8 mouse cellular contexts compared by ENCODE assay signal in genomic region chrX:94366670-94367241, GRCm38 (mm10). TPM values are rescaled to one million over a fixed set of nuclear protein-coding genes. Genes with fewer than 3 reads are reported as not detected.
A peak's percentile ranks its signal among the peaks of the same experiment; 100 is the strongest.
DNase-seq lines count a peak whose midpoint lies in the region; ATAC-seq and TF ChIP-seq lines count a peak whose summit lies in the region.

Gene Fam90a1b (minus strand): TSS chrX:94366777.
Gene Apoo (plus strand): TSS chrX:94367117.

- TF ChIP-seq CTCF in liver, embryonic 14.5 days (IDR thresholded peaks at IDR 0.05; ENCODE audit: low read depth), result peak; percentile 88
- TF ChIP-seq CTCF in stomach, postnatal 0 days (IDR thresholded peaks at IDR 0.05; ENCODE audit: low read depth), result peak; percentile 79

- peak; percentile 99 for ATAC-seq in heart, embryonic 15.5 days (replicated peaks; ENCODE audit: insufficient number of reproducible peaks, insufficient read depth, low FRiP score, low read depth)
- ATAC-seq in liver, embryonic 14.5 days (ENCODE audit: insufficient read depth), result peak; percentile 99
- ATAC-seq in neural tube, embryonic 11.5 days (ENCODE audit: insufficient read depth, low FRiP score, low TSS enrichment), result peak; percentile 96
- peak; percentile 100 for ATAC-seq in stomach, postnatal 0 days (ENCODE audit: low FRiP score, low TSS enrichment)

- WGBS in forebrain, embryonic 10.5 days, result 15% methylated on average over 46 of the region's 46 CpGs
- WGBS in heart, embryonic 15.5 days, result 9% methylated on average over 46 of the region's 46 CpGs
- 7% methylated on average over 46 of the region's 46 CpGs for WGBS in liver, embryonic 14.5 days (ENCODE audit: insufficient replicate concordance)
- WGBS in neural tube, embryonic 11.5 days, result 18% methylated on average over 35 of the region's 46 CpGs
- WGBS in stomach, postnatal 0 days, result 9% methylated on average over 42 of the region's 46 CpGs

- DNase-seq in CD8-positive naive resting alpha-beta T cell, adult 2 months (ENCODE audit: low read depth in 2 of 2, low spot score in 2 of 2), result peak; percentile 94 to 96
- DNase-seq in c-Kit-positive CD71-negative TER-119-negative erythroid progenitor cells, embryonic 14.5 days (ENCODE audit: low read depth), result peak; percentile 82
- peak; percentile 94 for DNase-seq in forebrain, embryonic 10.5 days (ENCODE audit: extremely low spot score, low spot score)
- DNase-seq in kidney, postnatal 25 days, result peak; percentile 97 to 98
- peak; percentile 91 to 92 (median 91) for DNase-seq in liver, embryonic 14.5 days (ENCODE audit: low read depth in 3 of 3, low spot score in 3 of 3)
- peak; percentile 93 for DNase-seq in neural tube, embryonic 11.5 days (ENCODE audit: low spot score)
- peak; percentile 96 for DNase-seq in stomach, postnatal 0 days (ENCODE audit: low spot score)

- no peaks in the 10 kb centered on the region for H3K9me3 ChIP-seq in forebrain, embryonic 10.5 days
- H3K9me3 ChIP-seq in heart, embryonic 15.5 days (replicated peaks), result no peaks in the 10 kb centered on the region
- H3K9me3 ChIP-seq in liver, embryonic 14.5 days (ENCODE audit: control insufficient read depth, low read length), result no peaks in the 10 kb centered on the region
- no peaks in the 10 kb centered on the region for H3K9me3 ChIP-seq in neural tube, embryonic 11.5 days (ENCODE audit: control insufficient read depth, low read length)
- no peaks in the 10 kb centered on the region for H3K9me3 ChIP-seq in stomach, postnatal 0 days (ENCODE audit: control insufficient read depth, low read length)

- H3K27me3 ChIP-seq in forebrain, embryonic 10.5 days (ENCODE audit: poor library complexity, severe bottlenecking), result peaks cover 96% of the 10 kb centered on the region
- peaks cover 57% of the 10 kb centered on the region for H3K27me3 ChIP-seq in heart, embryonic 15.5 days
- peaks cover 35% of the 10 kb centered on the region for H3K27me3 ChIP-seq in liver, embryonic 14.5 days (ENCODE audit: control insufficient read depth, insufficient read depth, low read length)
- peaks cover 28% of the 10 kb centered on the region for H3K27me3 ChIP-seq in neural tube, embryonic 11.5 days (ENCODE audit: control insufficient read depth, insufficient read depth, low read length)
- no peaks in the 10 kb centered on the region for H3K27me3 ChIP-seq in stomach, postnatal 0 days (ENCODE audit: control insufficient read depth, insufficient read depth, low read length)

- H3K36me3 ChIP-seq in forebrain, embryonic 10.5 days (replicated peaks), result no peaks in the 10 kb centered on the region
- H3K36me3 ChIP-seq in heart, embryonic 15.5 days, result no peaks in the 10 kb centered on the region
- no peaks in the 10 kb centered on the region for H3K36me3 ChIP-seq in liver, embryonic 14.5 days (replicated peaks; ENCODE audit: control insufficient read depth, insufficient read depth, low read depth)
- no peaks in the 10 kb centered on the region for H3K36me3 ChIP-seq in neural tube, embryonic 11.5 days (ENCODE audit: control insufficient read depth, insufficient read depth, low read length)
- no peaks in the 10 kb centered on the region for H3K36me3 ChIP-seq in stomach, postnatal 0 days (ENCODE audit: control insufficient read depth, insufficient read depth, low read length)

- H3K4me1 ChIP-seq in forebrain, embryonic 10.5 days, result peaks cover 7% of the 10 kb centered on the region
- peaks cover 8% of the 10 kb centered on the region; the same call in 1 of the 2 replicates for H3K4me1 ChIP-seq in heart, embryonic 15.5 days (replicated peaks)
- peaks cover 0 to 7% of the 10 kb centered on the region in 2 experiments; a peak in 1 of 4 replicates for H3K4me1 ChIP-seq in liver, embryonic 14.5 days (replicated peaks; ENCODE audit: control insufficient read depth in 2 of 2, insufficient read depth in 2 of 2, low read length in 1 of 2)
- no peaks in the 10 kb centered on the region for H3K4me1 ChIP-seq in neural tube, embryonic 11.5 days (ENCODE audit: control insufficient read depth, insufficient read depth, low read length)
- H3K4me1 ChIP-seq in stomach, postnatal 0 days (replicated peaks; ENCODE audit: control insufficient read depth, insufficient read depth), result no peaks in the 10 kb centered on the region

- H3K27ac ChIP-seq in forebrain, embryonic 10.5 days, result peak within 1 kb of the TSS; percentile 86
- H3K27ac ChIP-seq in heart, embryonic 15.5 days, result peak within 1 kb of the TSS; percentile 85
- H3K27ac ChIP-seq in liver, embryonic 14.5 days, result no peak within 1 kb of the TSS
- no peak within 1 kb of the TSS for H3K27ac ChIP-seq in neural tube, embryonic 11.5 days (ENCODE audit: low read depth, low read length)
- H3K27ac ChIP-seq in stomach, postnatal 0 days (replicated peaks), result 0 out of 2 replicates have a peak within 1 kb of the TSS, but pooled peaks have one; percentile 18

- peak within 1 kb of the TSS; percentile 70 for H3K9ac ChIP-seq in heart, embryonic 15.5 days
- H3K9ac ChIP-seq in liver, embryonic 14.5 days (replicated peaks), result peak within 1 kb of the TSS; percentile 80
- H3K9ac ChIP-seq in neural tube, embryonic 11.5 days (ENCODE audit: low read length), result peak within 1 kb of the TSS; percentile 48
- H3K9ac ChIP-seq in stomach, postnatal 0 days (ENCODE audit: low read length), result peak within 1 kb of the TSS; percentile 52; the same call in 1 of the 2 replicates

- no peak; the same call in 1 of the 2 replicates for TF ChIP-seq EP300 in liver, embryonic 14.5 days (IDR thresholded peaks at IDR 0.05; ENCODE audit: low read depth)
- no peak for TF ChIP-seq EP300 in stomach, postnatal 0 days (optimal IDR thresholded peaks at IDR 0.05)

- peak within 1 kb of the TSS; percentile 62 for H3K4me3 ChIP-seq in forebrain, embryonic 10.5 days
- peak within 1 kb of the TSS; percentile 69 for H3K4me3 ChIP-seq in heart, embryonic 15.5 days
- peak within 1 kb of the TSS; percentile 70 to 87 for H3K4me3 ChIP-seq in liver, embryonic 14.5 days (ENCODE audit: insufficient read depth in 1 of 2, low read depth in 2 of 2, low read length in 2 of 2)
- H3K4me3 ChIP-seq in neural tube, embryonic 11.5 days (ENCODE audit: low read depth, low read length), result peak within 1 kb of the TSS; percentile 60
- peak within 1 kb of the TSS; percentile 56 for H3K4me3 ChIP-seq in stomach, postnatal 0 days (ENCODE audit: low read depth, low read length)

- H3K4me2 ChIP-seq in heart, embryonic 15.5 days, result peak within 1 kb of the TSS; percentile 63
- peak within 1 kb of the TSS; percentile 65 for H3K4me2 ChIP-seq in liver, embryonic 14.5 days (ENCODE audit: low read depth)
- H3K4me2 ChIP-seq in neural tube, embryonic 11.5 days (ENCODE audit: low read depth), result peak within 1 kb of the TSS; percentile 36
- peak within 1 kb of the TSS; percentile 55 for H3K4me2 ChIP-seq in stomach, postnatal 0 days (replicated peaks; ENCODE audit: low read depth)

RNA-seq across cellular contexts. Expression of gene Fam90a1b, which starts in this region (rescaled TPM):
- polyA plus RNA-seq in forebrain, embryonic 10.5 days (2016; fragmentation: Nextera tagmentation; extraction: Ambion mirVana), result 0.14 TPM in 1 of 2 replicates, not detected in the other
- polyA plus RNA-seq in heart, embryonic 15.5 days (2015; fragmentation: Nextera tagmentation; extraction: Ambion mirVana), result not detected in 2 replicates
- polyA plus RNA-seq in liver, embryonic 14.5 days (2012; rRNA removed), result 0.01 TPM in 1 of 2 replicates, not detected in the other
- polyA plus RNA-seq in liver, embryonic 14.5 days (2014; fragmentation: Nextera tagmentation; extraction: Ambion mirVana), result 0.08 TPM in 1 of 2 replicates, not detected in the other
- 0.12 and 0.21 TPM in 2 replicates for polyA plus RNA-seq in neural tube, embryonic 11.5 days (2014; fragmentation: Nextera tagmentation; extraction: Ambion mirVana)
- not detected in 2 replicates for polyA plus RNA-seq in stomach, postnatal 0 days (2015; fragmentation: Nextera tagmentation; extraction: Ambion mirVana)

RNA-seq across cellular contexts. Expression of gene Apoo, which starts in this region (rescaled TPM):
- polyA plus RNA-seq in forebrain, embryonic 10.5 days (2016; fragmentation: Nextera tagmentation; extraction: Ambion mirVana), result 112 and 119 TPM in 2 replicates
- polyA plus RNA-seq in heart, embryonic 15.5 days (2015; fragmentation: Nextera tagmentation; extraction: Ambion mirVana), result 178 and 229 TPM in 2 replicates
- polyA plus RNA-seq in liver, embryonic 14.5 days (2012; rRNA removed), result 7.2 and 10.4 TPM in 2 replicates
- polyA plus RNA-seq in liver, embryonic 14.5 days (2014; fragmentation: Nextera tagmentation; extraction: Ambion mirVana), result 50.5 and 59.2 TPM in 2 replicates
- polyA plus RNA-seq in neural tube, embryonic 11.5 days (2014; fragmentation: Nextera tagmentation; extraction: Ambion mirVana), result 114 and 125 TPM in 2 replicates
- 69.7 and 76.3 TPM in 2 replicates for polyA plus RNA-seq in stomach, postnatal 0 days (2015; fragmentation: Nextera tagmentation; extraction: Ambion mirVana)

Comparison
In these comparisons a context has a peak if more than half of its experiments do, and no peak if none do; other contexts are left out.
1. H3K27ac ChIP-seq: peak in forebrain, embryonic 10.5 days (single experiment), heart, embryonic 15.5 days (single experiment) and stomach, postnatal 0 days (single experiment); none in liver, embryonic 14.5 days (single experiment) and neural tube, embryonic 11.5 days (single experiment).
2. Peak in every context shown above with its lines, with median percentiles within 50 percentile points of each other: DNase-seq, H3K4me3 ChIP-seq, ATAC-seq, H3K4me2 ChIP-seq and H3K9ac ChIP-seq.